Mouse (Mus musculus) kidney, postnatal 0 days (tissue): ENCODE data around the gene Sept5. TPM values are rescaled to one million over a fixed set of nuclear protein-coding genes. Genes with fewer than 3 reads are reported as not detected.

Experiments
- ATAC-seq: fragments of 200-750 bp; cut with Nextera tagmentation; replicated peaks from 2 replicates; pipeline ENCODE4 v1.8.0; 2017; ENCODE audit warnings: low read depth, moderate number of reproducible peaks, moderate TSS enrichment, moderate library complexity; ENCODE audit not compliant: low FRiP score
- DNase-seq: peaks from one replicate; pipeline ENCODE4 v3.0.0-alpha.2; 2016; ENCODE audit warnings: low spot score
- H3K27ac ChIP-seq: fragments of 300-500 bp; sonication (generic); 2 replicates; pipeline ENCODE4 v1.5.1; 2014; ENCODE audit warnings: mild to moderate bottlenecking
- H3K27me3 ChIP-seq: fragments of 300-500 bp; sonication (generic); 2 replicates; pipeline ENCODE4 v1.6.1; 2014; ENCODE audit warnings: low read length, mixed read lengths; ENCODE audit not compliant: insufficient read depth
- H3K36me3 ChIP-seq: fragments of 300-500 bp; sonication (generic); 2 replicates; pipeline ENCODE4 v1.6.1; 2014; ENCODE audit warnings: low read length, mixed read lengths; ENCODE audit not compliant: insufficient read depth
- H3K4me1 ChIP-seq: fragments of 300-500 bp; sonication (generic); replicated peaks from 2 replicates; pipeline ENCODE4 v1.6.1; 2014; ENCODE audit warnings: antibody characterized with exemption, low read length, mixed read lengths; ENCODE audit not compliant: insufficient read depth
- H3K4me2 ChIP-seq: fragments of 300-500 bp; sonication (generic); 2 replicates; pipeline ENCODE4 v1.6.1; 2014; ENCODE audit warnings: mild to moderate bottlenecking, low read length, moderate library complexity, mixed read lengths
- H3K4me3 ChIP-seq: fragments of 300-500 bp; sonication (generic); replicated peaks from 2 replicates; pipeline ENCODE4 v1.5.1; 2014; ENCODE audit warnings: low read depth, low read length
- H3K9ac ChIP-seq: fragments of 300-500 bp; sonication (generic); 2 replicates; pipeline ENCODE4 v1.6.1; 2014; ENCODE audit warnings: low read depth, low read length
- H3K9me3 ChIP-seq: fragments of 300-500 bp; sonication (generic); replicated peaks from 2 replicates; pipeline ENCODE4 v1.6.1; 2016; ENCODE audit warnings: low read length, inconsistent platforms, mixed read lengths
- CTCF ChIP-seq: IDR thresholded peaks from 2 replicates; pipeline ENCODE4 v1.5.1; 2016; ENCODE audit warnings: antibody characterized with exemption, low read depth, mild to moderate bottlenecking, moderate library complexity
- WGBS: fragments of 180-500 bp; shearing (Covaris S2); extraction: QIAGEN DNeasy Blood & Tissue Kit; methylation state at CpG from one replicate; pipeline ENCODE4 v1.1.7; 2014; 5-methylcytosine and 5-hydroxymethylcytosine counted together
- polyA plus RNA-seq: library from polyadenylated mRNA; unstranded; fragments of >200 nt; fragmentation: Nextera tagmentation; extraction: Ambion mirVana; gene quantifications from 2 replicates; pipeline ENCODE4 v1.2.1, GENCODE M21; 2015

Gene Sept5
- polyA plus RNA-seq, 1 experiment from 2014 or later: 10.4 TPM

- ATAC-seq (no peak), DNase-seq (no peak)
- Histone ChIP-seq H3K4me2 (no peak overlapping the region), H3K4me3 (no peak overlapping the region), H3K9me3 (no peaks in the 10 kb centered on the region), H3K36me3 (no peaks in the 10 kb centered on the region), H3K4me1 (peaks cover 15% of the 10 kb centered on the region; the same call in 1 of the 2 replicates), H3K27me3 (peaks cover 32% of the 10 kb centered on the region), H3K27ac (no peak overlapping the region), H3K9ac (no peak overlapping the region)
- 41% methylated on average over 5 of the region's 5 CpGs for WGBS
- TF ChIP-seq CTCF: no peak
Observed at GRCm38 (mm10) chr16:18577599-18578160, 52.1 kb downstream of the Sept5 start.

DNA sequence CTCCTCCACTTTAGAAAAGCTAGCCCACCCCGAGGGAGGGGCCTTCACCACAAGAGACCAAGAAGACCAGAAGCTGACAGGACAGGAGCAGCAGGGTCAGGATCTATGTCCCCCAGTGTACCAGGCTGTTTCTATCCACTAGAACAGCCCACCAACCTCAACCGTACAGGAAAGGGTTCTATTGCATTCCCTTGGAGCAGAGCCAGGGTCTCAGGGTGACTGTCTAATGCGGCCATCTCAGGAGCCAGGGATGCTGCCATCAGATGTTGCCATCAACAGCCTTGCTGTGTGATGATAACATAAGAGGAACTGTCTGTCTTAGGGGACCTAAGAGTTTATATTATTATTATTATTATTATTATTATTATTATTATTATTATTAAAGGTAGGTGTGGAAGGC is 52.7 kb downstream of the Sept5 start:
- H3K27ac ChIP-seq: no peak overlapping the region
- ATAC-seq (no peak), DNase-seq (no peak)
- peaks cover 11% of the 10 kb centered on the region; the same call in 1 of the 2 replicates for H3K4me1 ChIP-seq
- 47% methylated on average over 3 of the region's 3 CpGs for WGBS
- no peak overlapping the region for H3K4me2 ChIP-seq
- no peak overlapping the region for H3K9ac ChIP-seq
- no peaks in the 10 kb centered on the region for H3K36me3 ChIP-seq
- TF ChIP-seq CTCF: no peak
- H3K4me3 ChIP-seq: no peak overlapping the region
- no peaks in the 10 kb centered on the region for H3K9me3 ChIP-seq
- H3K27me3 ChIP-seq: peaks cover 26% of the 10 kb centered on the region

DNA sequence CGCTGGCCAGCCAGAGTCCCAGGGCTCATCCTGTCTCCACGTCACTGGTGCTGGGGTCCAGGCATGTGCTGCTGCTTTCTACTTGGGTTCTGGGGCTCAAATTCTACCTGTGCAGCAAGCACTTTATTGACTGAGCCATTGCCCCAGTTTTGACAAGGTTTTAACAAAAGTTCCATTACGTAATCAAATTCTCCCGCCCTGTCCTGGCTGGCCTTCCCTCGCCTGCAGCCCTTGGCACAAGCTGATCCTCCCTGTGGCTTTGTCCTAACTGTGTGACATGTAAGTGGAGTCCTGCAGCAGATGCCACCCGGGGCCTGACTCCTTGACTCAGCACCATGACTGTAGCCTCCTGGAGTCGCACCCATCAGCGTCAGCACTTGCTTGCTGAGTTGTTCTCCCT is 55.6 kb downstream of the Sept5 start:
- H3K9me3 ChIP-seq: no peaks in the 10 kb centered on the region
- H3K27me3 ChIP-seq: peaks cover 7% of the 10 kb centered on the region; the same call in 1 of the 2 replicates
- WGBS: 75% methylated on average over 8 of the region's 8 CpGs
- no peak overlapping the region for H3K4me2 ChIP-seq
- DNase-seq (no peak), ATAC-seq (no peak)
- no peak overlapping the region for H3K4me3 ChIP-seq
- no peak for TF ChIP-seq CTCF
- H3K36me3 ChIP-seq: no peaks in the 10 kb centered on the region
- no peaks in the 10 kb centered on the region for H3K4me1 ChIP-seq
- H3K9ac ChIP-seq: no peak overlapping the region
- no peak overlapping the region for H3K27ac ChIP-seq

Other genes starting within 250 kb of the Sept5 start
- 29.8 and 30.6 TPM in 2 replicates for gene Txnrd2, start 203.6 kb downstream of the Sept5 start, polyA plus RNA-seq
- 107 and 123 TPM in 2 replicates for gene Comt, start 203.1 kb downstream of the Sept5 start, polyA plus RNA-seq
- gene Gnb1l, start 131.2 kb downstream of the Sept5 start, polyA plus RNA-seq: 12.9 and 16.1 TPM in 2 replicates
- gene Rtl10, start 131.1 kb downstream of the Sept5 start, polyA plus RNA-seq: 2.2 and 3.0 TPM in 2 replicates
- 0.23 and 0.32 TPM in 2 replicates for gene Tbx1, start 39.3 kb downstream of the Sept5 start, polyA plus RNA-seq
- gene Gp1bb, start 7.6 kb downstream of the Sept5 start, polyA plus RNA-seq: 0.57 and 0.92 TPM in 2 replicates
- 1.3 and 2.0 TPM in 2 replicates for gene Gm49601, start 3.5 kb downstream of the Sept5 start, polyA plus RNA-seq
- gene Cldn5, start 146.9 kb upstream of the Sept5 start, polyA plus RNA-seq: 107 and 113 TPM in 2 replicates
- gene Ufd1, start 181.8 kb upstream of the Sept5 start, polyA plus RNA-seq: 82.3 and 86.1 TPM in 2 replicates
- 20.1 and 24.9 TPM in 2 replicates for gene Cdc45, start 182.0 kb upstream of the Sept5 start, polyA plus RNA-seq
- 27.5 and 30.5 TPM in 2 replicates for gene 2510002D24Rik, start 206.6 kb upstream of the Sept5 start, polyA plus RNA-seq
- not detected in 2 replicates for gene Gm28539, start 206.6 kb upstream of the Sept5 start, polyA plus RNA-seq
- 89.9 and 96.5 TPM in 2 replicates for gene Mrpl40, start 246.9 kb upstream of the Sept5 start, polyA plus RNA-seq
- gene Hira, start 247.1 kb upstream of the Sept5 start, polyA plus RNA-seq: 11.1 and 11.2 TPM in 2 replicates